Mouse (Mus musculus) neural tube, embryonic 13.5 days (tissue): ENCODE data around the gene Olfr1120. TPM values are rescaled to one million over a fixed set of nuclear protein-coding genes. Genes with fewer than 3 reads are reported as not detected.
"Not testable (repeated sequence)": the region's sequence is repeated elsewhere in the genome, so short reads cannot be mapped to it uniquely, and the experiment has no call there.

Experiments
- ATAC-seq: fragments of 200-750 bp; cut with Nextera tagmentation; 2 replicates; pipeline ENCODE4 v1.8.0; 2017; ENCODE audit warnings: low read depth, mild to moderate bottlenecking, moderate TSS enrichment, moderate library complexity
- H3K27ac ChIP-seq: fragments of 300-500 bp; sonication (generic); replicated peaks from 2 replicates; pipeline ENCODE4 v1.5.1; 2015; ENCODE audit warnings: moderate library complexity, mild to moderate bottlenecking, inconsistent platforms
- H3K27me3 ChIP-seq: fragments of 300-500 bp; sonication (generic); 2 replicates; pipeline ENCODE4 v1.6.1; 2015; ENCODE audit warnings: mild to moderate bottlenecking, inconsistent platforms
- H3K36me3 ChIP-seq: fragments of 300-500 bp; sonication (generic); 2 replicates; pipeline ENCODE4 v1.6.1; 2015; ENCODE audit warnings: mild to moderate bottlenecking, inconsistent platforms
- H3K4me1 ChIP-seq: fragments of 300-500 bp; sonication (generic); replicated peaks from 2 replicates; pipeline ENCODE4 v1.6.1; 2015; ENCODE audit warnings: inconsistent platforms
- H3K4me2 ChIP-seq: fragments of 300-500 bp; sonication (generic); 2 replicates; pipeline ENCODE4 v1.6.1; 2015; ENCODE audit warnings: inconsistent platforms, mild to moderate bottlenecking, moderate library complexity
- H3K4me3 ChIP-seq: fragments of 300-500 bp; sonication (generic); 2 replicates; pipeline ENCODE4 v1.5.1; 2015; ENCODE audit warnings: mild to moderate bottlenecking, inconsistent platforms
- H3K9ac ChIP-seq: fragments of 300-500 bp; sonication (generic); 2 replicates; pipeline ENCODE4 v1.6.1; 2015; ENCODE audit warnings: moderate library complexity, mild to moderate bottlenecking, inconsistent platforms
- H3K9me3 ChIP-seq: fragments of 300-500 bp; sonication (generic); 2 replicates; pipeline ENCODE4 v1.6.1; 2016; ENCODE audit warnings: inconsistent platforms
- WGBS: fragments of 180-500 bp; shearing (Covaris S2); methylation state at CpG from one replicate; pipeline ENCODE4 v1.1.7; 2015; 5-methylcytosine and 5-hydroxymethylcytosine counted together
- polyA plus RNA-seq: library from polyadenylated mRNA; unstranded; fragments of >200 nt; fragmentation: Nextera tagmentation; extraction: Ambion mirVana; gene quantifications from 2 replicates; pipeline ENCODE4 v1.2.1, GENCODE M21; 2015

Gene Olfr1120
- not detected in 2 replicates for polyA plus RNA-seq

- 62% methylated on average over 2 of the region's 2 CpGs for WGBS
These were observed at the start of gene Olfr1120 for GRCm38 (mm10) chr2:87354515-87354914. TSS of gene Olfr1120 (plus strand) at chr2:87354815.

DNA sequence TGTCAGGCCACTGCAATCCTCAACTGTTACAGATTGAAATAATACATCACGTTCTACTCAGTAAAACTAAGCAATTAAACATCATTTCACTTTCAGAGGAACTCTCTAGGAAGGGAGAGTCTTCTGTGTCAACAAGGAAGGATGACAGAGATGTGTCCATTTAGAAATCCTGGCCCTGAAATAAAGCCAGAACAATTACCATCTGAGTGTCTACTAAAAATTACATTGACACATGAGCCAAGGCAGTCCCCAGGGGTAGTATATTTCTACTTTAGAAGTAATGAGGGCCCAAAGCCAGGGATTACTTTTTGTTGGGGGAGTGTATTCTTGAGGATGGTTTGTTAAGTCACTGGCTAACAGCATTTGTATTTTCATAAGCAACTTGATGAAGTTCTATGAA is 47.3 kb upstream of the Olfr1120 start, which contains the start of gene Olfr1118:
Olfr1118 (plus strand) TSS at position 301 of the 400 bp plus-strand sequence.
- Histone ChIP-seq H3K27ac (no peak within 1 kb of the TSS), H3K4me1 (no peaks in the 10 kb centered on the region), H3K27me3 (no peaks in the 10 kb centered on the region), H3K9ac (no peak within 1 kb of the TSS), H3K9me3 (no peaks in the 10 kb centered on the region), H3K4me3 (no peak within 1 kb of the TSS), H3K36me3 (no peaks in the 10 kb centered on the region), H3K4me2 (no peak within 1 kb of the TSS)
- ATAC-seq = no peak
- WGBS = 81% methylated on average over 1 of the region's 1 CpGs

More at GRCm38 (mm10) chr2:87354515-87354914, at the start of gene Olfr1120:
- H3K9ac ChIP-seq = no peak within 1 kb of the TSS
- no peaks in the 10 kb centered on the region for H3K9me3 ChIP-seq
- no peaks in the 10 kb centered on the region for H3K4me1 ChIP-seq
- ATAC-seq = no peak
- no peak within 1 kb of the TSS for H3K27ac ChIP-seq
- H3K4me3 ChIP-seq = no peak within 1 kb of the TSS
- H3K36me3 ChIP-seq = no peaks in the 10 kb centered on the region
- H3K27me3 ChIP-seq = no peaks in the 10 kb centered on the region
- H3K4me2 ChIP-seq = no peak within 1 kb of the TSS

- H3K27me3 ChIP-seq, H3K4me3 ChIP-seq, H3K9me3 ChIP-seq, H3K27ac ChIP-seq, H3K4me2 ChIP-seq, H3K36me3 ChIP-seq, H3K4me1 ChIP-seq, H3K9ac ChIP-seq, ATAC-seq: not testable (repeated sequence)
- 87% methylated on average over 2 of the region's 2 CpGs for WGBS
These were observed 5.5 kb downstream of the Olfr1120 start for GRCm38 (mm10) chr2:87360121-87360520.

GRCm38 (mm10) chr2:87369595-87369994 is 15.0 kb downstream of the Olfr1120 start, which contains the start of gene Olfr1121:
TSS of gene Olfr1121 (plus strand) at chr2:87369895.
- Histone ChIP-seq H3K36me3 (no peaks in the 10 kb centered on the region), H3K9me3 (no peaks in the 10 kb centered on the region), H3K4me3 (no peak within 1 kb of the TSS), H3K27me3 (no peaks in the 10 kb centered on the region), H3K9ac (no peak within 1 kb of the TSS), H3K27ac (no peak within 1 kb of the TSS), H3K4me1 (no peaks in the 10 kb centered on the region), H3K4me2 (no peak within 1 kb of the TSS)
- WGBS = 42% methylated on average over 1 of the region's 1 CpGs
- no peak for ATAC-seq

DNA sequence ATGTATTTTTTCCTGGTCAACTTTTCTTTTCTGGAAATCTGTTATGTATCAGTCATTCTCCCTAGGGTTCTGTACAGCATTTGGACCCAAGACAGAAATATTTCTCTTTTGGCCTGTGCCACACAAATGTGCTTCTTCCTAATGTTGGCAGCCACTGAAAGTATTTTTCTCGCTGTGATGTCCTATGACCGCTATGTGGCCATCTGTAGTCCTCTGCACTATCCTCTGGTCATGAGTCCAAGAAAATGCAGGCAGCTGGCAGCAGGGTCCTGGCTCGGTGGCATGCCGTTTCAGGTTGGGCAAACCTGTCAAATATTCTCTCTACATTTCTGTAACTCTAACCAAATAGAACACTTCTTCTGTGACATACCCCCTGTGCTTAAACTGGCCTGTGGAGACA is 17.1 kb downstream of the Olfr1120 start:
- Histone ChIP-seq H3K4me3 (no peak overlapping the region), H3K36me3 (no peaks in the 10 kb centered on the region), H3K9me3 (no peaks in the 10 kb centered on the region), H3K4me2 (no peak overlapping the region), H3K9ac (no peak overlapping the region), H3K27me3 (no peaks in the 10 kb centered on the region), H3K27ac (no peak overlapping the region), H3K4me1 (no peaks in the 10 kb centered on the region)
- no peak for ATAC-seq
- WGBS = 85% methylated on average over 4 of the region's 4 CpGs

- no peaks in the 10 kb centered on the region for H3K9me3 ChIP-seq
- H3K27ac ChIP-seq = no peak overlapping the region
- no peaks in the 10 kb centered on the region for H3K27me3 ChIP-seq
- 89% methylated on average over 2 of the region's 2 CpGs for WGBS
- no peak overlapping the region for H3K4me2 ChIP-seq
- no peak for ATAC-seq
- no peaks in the 10 kb centered on the region for H3K36me3 ChIP-seq
- H3K4me3 ChIP-seq = no peak overlapping the region
- no peaks in the 10 kb centered on the region for H3K4me1 ChIP-seq
- H3K9ac ChIP-seq = no peak overlapping the region
These were observed 29.3 kb downstream of the Olfr1120 start for GRCm38 (mm10) chr2:87383935-87384334.

GRCm38 (mm10) chr2:87385549-87385948 is 30.9 kb downstream of the Olfr1120 start, which contains the start of gene Olfr1122:
TSS of gene Olfr1122 (plus strand) at chr2:87385849.
- Histone ChIP-seq H3K27me3 (no peaks in the 10 kb centered on the region), H3K36me3 (no peaks in the 10 kb centered on the region), H3K4me3 (no peak within 1 kb of the TSS), H3K4me2 (no peak within 1 kb of the TSS), H3K4me1 (no peaks in the 10 kb centered on the region), H3K9me3 (no peaks in the 10 kb centered on the region), H3K9ac (no peak within 1 kb of the TSS), H3K27ac (no peak within 1 kb of the TSS)
- WGBS = 85% methylated on average over 2 of the region's 2 CpGs
- ATAC-seq = no peak

GRCm38 (mm10) chr2:87393605-87394004 is 39.0 kb downstream of the Olfr1120 start:
- not testable (repeated sequence) for H3K4me1 ChIP-seq

GRCm38 (mm10) chr2:87394686-87395085 is 40.1 kb downstream of the Olfr1120 start:
- 89% methylated on average over 7 of the region's 7 CpGs for WGBS
- H3K36me3 ChIP-seq, H3K4me1 ChIP-seq, ATAC-seq, H3K4me2 ChIP-seq, H3K4me3 ChIP-seq, H3K27me3 ChIP-seq, H3K27ac ChIP-seq, H3K9me3 ChIP-seq, H3K9ac ChIP-seq: not testable (repeated sequence)

More at GRCm38 (mm10) chr2:87393605-87394004, 39.0 kb downstream of the Olfr1120 start:
- not testable (repeated sequence) for H3K4me3 ChIP-seq, ATAC-seq, H3K9me3 ChIP-seq, H3K9ac ChIP-seq, H3K4me2 ChIP-seq, H3K27ac ChIP-seq, H3K27me3 ChIP-seq, H3K36me3 ChIP-seq
- WGBS = 90% methylated on average over 5 of the region's 5 CpGs

Other genes starting within 250 kb of the Olfr1120 start
- not detected in 2 replicates for gene Olfr259, start 240.2 kb upstream of the Olfr1120 start, polyA plus RNA-seq
- not detected in 2 replicates for gene Olfr1110, start 214.5 kb upstream of the Olfr1120 start, polyA plus RNA-seq
- gene Olfr1111, start 202.2 kb upstream of the Olfr1120 start, polyA plus RNA-seq = not detected in 2 replicates
- gene Olfr1112, start 167.0 kb upstream of the Olfr1120 start, polyA plus RNA-seq = not detected in 2 replicates
- gene Olfr1113, start 145.8 kb upstream of the Olfr1120 start, polyA plus RNA-seq = not detected in 2 replicates
- not detected in 2 replicates for gene Olfr1115, start 106.8 kb upstream of the Olfr1120 start, polyA plus RNA-seq
- not detected in 2 replicates for gene Olfr1116, start 87.3 kb upstream of the Olfr1120 start, polyA plus RNA-seq
- gene Olfr1118, start 47.2 kb upstream of the Olfr1120 start, polyA plus RNA-seq = not detected in 2 replicates
- not detected in 2 replicates for gene Olfr1121, start 15.1 kb downstream of the Olfr1120 start, polyA plus RNA-seq
- gene Olfr1122, start 31.0 kb downstream of the Olfr1120 start, polyA plus RNA-seq = not detected in 2 replicates
- gene Olfr1123, start 61.8 kb downstream of the Olfr1120 start, polyA plus RNA-seq = not detected in 2 replicates
- 0.10 TPM in 1 of 2 replicates, not detected in the other for gene Olfr1124, start 75.5 kb downstream of the Olfr1120 start, polyA plus RNA-seq
- not detected in 2 replicates for gene Olfr1126, start 99.1 kb downstream of the Olfr1120 start, polyA plus RNA-seq
- not detected in 2 replicates for gene Pramel7, start 142.3 kb downstream of the Olfr1120 start, polyA plus RNA-seq
- not detected in 2 replicates for gene Pramel6, start 151.8 kb downstream of the Olfr1120 start, polyA plus RNA-seq
- gene Olfr153, start 177.0 kb downstream of the Olfr1120 start, polyA plus RNA-seq = not detected in 2 replicates
- gene Olfr1128, start 190.7 kb downstream of the Olfr1120 start, polyA plus RNA-seq = not detected in 2 replicates
- gene Olfr1129, start 219.1 kb downstream of the Olfr1120 start, polyA plus RNA-seq = not detected in 2 replicates